Mouse (Mus musculus) stomach, embryonic 16.5 days (tissue): ENCODE data around the gene Il33. TPM values are rescaled to one million over a fixed set of nuclear protein-coding genes. Genes with fewer than 3 reads are reported as not detected.

ENCODE experiments used
- ATAC-seq: fragments of 200-750 bp; cut with Nextera tagmentation; 2 replicates; pipeline ENCODE4 v1.8.0; 2017; ENCODE audit warnings: moderate number of reproducible peaks, moderate TSS enrichment; ENCODE audit not compliant: insufficient read depth, low FRiP score
- H3K27ac ChIP-seq: fragments of 300-500 bp; sonication (generic); 2 replicates; pipeline ENCODE4 v1.5.1; 2014; ENCODE audit warnings: low read length
- H3K27me3 ChIP-seq: fragments of 300-500 bp; sonication (generic); 2 replicates; pipeline ENCODE4 v1.6.1; 2014; ENCODE audit warnings: low read length, control low read depth, mixed read lengths; ENCODE audit not compliant: control insufficient read depth, insufficient read depth
- H3K36me3 ChIP-seq: fragments of 300-500 bp; sonication (generic); 2 replicates; pipeline ENCODE4 v1.6.1; 2014; ENCODE audit warnings: low read length; ENCODE audit not compliant: control insufficient read depth, insufficient read depth
- H3K4me1 ChIP-seq: fragments of 300-500 bp; sonication (generic); 2 replicates; pipeline ENCODE4 v1.6.1; 2014; ENCODE audit warnings: low read length, control low read depth, mixed read lengths; ENCODE audit not compliant: control insufficient read depth, insufficient read depth
- H3K4me2 ChIP-seq: fragments of 300-500 bp; sonication (generic); 2 replicates; pipeline ENCODE4 v1.6.1; 2014; ENCODE audit warnings: low read depth, low read length, mixed read lengths
- H3K4me3 ChIP-seq: fragments of 300-500 bp; sonication (generic); replicated peaks from 2 replicates; pipeline ENCODE4 v1.5.1; 2014; ENCODE audit warnings: mild to moderate bottlenecking, low read length
- H3K9ac ChIP-seq: fragments of 300-500 bp; sonication (generic); 2 replicates; pipeline ENCODE4 v1.6.1; 2014; ENCODE audit warnings: low read length
- H3K9me3 ChIP-seq: fragments of 300-500 bp; sonication (generic); replicated peaks from 2 replicates; pipeline ENCODE4 v1.6.1; 2016; ENCODE audit warnings: low read length, control low read depth; ENCODE audit not compliant: control insufficient read depth
- WGBS: fragments of 180-500 bp; shearing (Covaris S2); extraction: QIAGEN DNeasy Blood & Tissue Kit; methylation state at CpG from one replicate; pipeline ENCODE4 v1.1.7; 2014; 5-methylcytosine and 5-hydroxymethylcytosine counted together
- polyA plus RNA-seq: library from polyadenylated mRNA; unstranded; fragments of >200 nt; fragmentation: Nextera tagmentation; extraction: Ambion mirVana; gene quantifications from 2 replicates; pipeline ENCODE4 v1.2.1, GENCODE M21; 2015

Gene Il33
- polyA plus RNA-seq, 1 experiment from 2014 or later, result 15.0 TPM

DNA sequence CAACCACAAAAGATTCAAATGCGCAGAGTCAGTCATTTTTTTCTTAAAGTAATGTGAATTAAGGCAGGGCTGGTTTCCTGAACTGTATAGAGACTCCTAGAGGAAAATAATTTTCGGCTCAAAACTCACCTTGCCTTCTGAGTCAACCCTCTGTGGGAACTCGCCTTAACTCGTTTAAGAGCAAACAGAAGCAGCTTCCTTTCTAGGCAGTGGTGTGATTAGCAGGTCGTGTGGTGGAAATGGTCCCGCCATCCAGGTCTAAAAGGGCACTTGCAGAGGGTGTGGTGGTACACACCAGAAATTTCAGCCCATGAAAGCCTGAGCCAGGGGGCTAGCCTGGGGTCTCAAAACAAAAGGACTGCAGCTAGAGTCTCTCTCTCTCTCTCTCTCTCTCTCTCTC lies 32.1 kb upstream of the Il33 start:
- Histone ChIP-seq H3K4me2 (no peak overlapping the region), H3K4me1 (0 out of 2 replicates have a peak, but pooled peaks cover 4% of the 10 kb centered on the region), H3K4me3 (no peak overlapping the region), H3K27ac (peak overlapping the region; percentile 58), H3K27me3 (no peaks in the 10 kb centered on the region), H3K9me3 (no peaks in the 10 kb centered on the region), H3K9ac (no peak overlapping the region), H3K36me3 (no peaks in the 10 kb centered on the region)
- 51% methylated on average over 6 of the region's 6 CpGs for WGBS
- peak; percentile 62; the same call in 1 of the 2 replicates for ATAC-seq

- 0 out of 2 replicates have a peak, but pooled peaks cover 4% of the 10 kb centered on the region for H3K4me1 ChIP-seq
- H3K27ac ChIP-seq, result no peak overlapping the region
- no peaks in the 10 kb centered on the region for H3K36me3 ChIP-seq
- no peak for ATAC-seq
- no peaks in the 10 kb centered on the region for H3K27me3 ChIP-seq
- H3K9me3 ChIP-seq, result no peaks in the 10 kb centered on the region
- H3K9ac ChIP-seq, result no peak overlapping the region
- WGBS, result 75% methylated on average over 4 of the region's 4 CpGs
- no peak overlapping the region for H3K4me2 ChIP-seq
- no peak overlapping the region for H3K4me3 ChIP-seq
These were observed 31.1 kb upstream of the Il33 start for GRCm38 (mm10) chr19:29893718-29894273.

GRCm38 (mm10) chr19:29894381-29894780 lies 30.5 kb upstream of the Il33 start:
- Histone ChIP-seq H3K27ac (no peak overlapping the region), H3K36me3 (no peaks in the 10 kb centered on the region), H3K4me1 (0 out of 2 replicates have a peak, but pooled peaks cover 4% of the 10 kb centered on the region), H3K9me3 (peaks cover 2% of the 10 kb centered on the region; the same call in 1 of the 2 replicates), H3K9ac (no peak overlapping the region), H3K27me3 (no peaks in the 10 kb centered on the region), H3K4me3 (no peak overlapping the region), H3K4me2 (no peak overlapping the region)
- ATAC-seq, result no peak
- WGBS, result 77% methylated on average over 12 of the region's 12 CpGs

- Histone ChIP-seq H3K36me3 (no peaks in the 10 kb centered on the region), H3K4me2 (no peak overlapping the region), H3K9ac (no peak overlapping the region), H3K27ac (no peak overlapping the region), H3K4me3 (no peak overlapping the region), H3K4me1 (0 out of 2 replicates have a peak, but pooled peaks cover 4% of the 10 kb centered on the region), H3K9me3 (peaks cover 5% of the 10 kb centered on the region; the same call in 1 of the 2 replicates), H3K27me3 (no peaks in the 10 kb centered on the region)
- 84% methylated on average over 7 of the region's 7 CpGs for WGBS
- no peak for ATAC-seq
These were observed 29.9 kb upstream of the Il33 start for GRCm38 (mm10) chr19:29895047-29895446.

- Histone ChIP-seq H3K27me3 (no peaks in the 10 kb centered on the region), H3K9me3 (peaks cover 5% of the 10 kb centered on the region; the same call in 1 of the 2 replicates), H3K4me3 (no peak overlapping the region), H3K9ac (no peak overlapping the region), H3K4me2 (no peak overlapping the region), H3K36me3 (no peaks in the 10 kb centered on the region), H3K27ac (no peak overlapping the region), H3K4me1 (no peaks in the 10 kb centered on the region)
- 88% methylated on average over 3 of the region's 3 CpGs for WGBS
- no peak for ATAC-seq
These were observed 24.6 kb upstream of the Il33 start for GRCm38 (mm10) chr19:29900318-29900717.

- no peak for ATAC-seq
- H3K4me2 ChIP-seq, result no peak overlapping the region
- H3K4me3 ChIP-seq, result no peak overlapping the region
- no peaks in the 10 kb centered on the region for H3K36me3 ChIP-seq
- no peak overlapping the region for H3K9ac ChIP-seq
- no peaks in the 10 kb centered on the region for H3K4me1 ChIP-seq
- H3K27ac ChIP-seq, result no peak overlapping the region
- H3K27me3 ChIP-seq, result no peaks in the 10 kb centered on the region
- 60% methylated on average over 4 of the region's 4 CpGs for WGBS
- peaks cover 5% of the 10 kb centered on the region; the same call in 1 of the 2 replicates for H3K9me3 ChIP-seq
These were observed 22.4 kb upstream of the Il33 start for GRCm38 (mm10) chr19:29902343-29903070.

- Histone ChIP-seq H3K4me1 (no peaks in the 10 kb centered on the region), H3K9me3 (no peaks in the 10 kb centered on the region), H3K27me3 (no peaks in the 10 kb centered on the region), H3K27ac (no peak overlapping the region), H3K4me3 (no peak overlapping the region), H3K36me3 (no peaks in the 10 kb centered on the region), H3K4me2 (no peak overlapping the region), H3K9ac (no peak overlapping the region)
- ATAC-seq, result no peak
- 62% methylated on average over 1 of the region's 1 CpGs for WGBS
These were observed 19.0 kb upstream of the Il33 start for GRCm38 (mm10) chr19:29905896-29906295.

- ATAC-seq, result no peak
- H3K4me3 ChIP-seq, result no peak overlapping the region
- 40% methylated on average over 1 of the region's 1 CpGs for WGBS
- no peak overlapping the region for H3K27ac ChIP-seq
- H3K27me3 ChIP-seq, result no peaks in the 10 kb centered on the region
- no peak overlapping the region for H3K4me2 ChIP-seq
- no peak overlapping the region for H3K9ac ChIP-seq
- no peaks in the 10 kb centered on the region for H3K36me3 ChIP-seq
- H3K4me1 ChIP-seq, result no peaks in the 10 kb centered on the region
- H3K9me3 ChIP-seq, result no peaks in the 10 kb centered on the region
These were observed 15.7 kb upstream of the Il33 start for GRCm38 (mm10) chr19:29909166-29909565.

DNA sequence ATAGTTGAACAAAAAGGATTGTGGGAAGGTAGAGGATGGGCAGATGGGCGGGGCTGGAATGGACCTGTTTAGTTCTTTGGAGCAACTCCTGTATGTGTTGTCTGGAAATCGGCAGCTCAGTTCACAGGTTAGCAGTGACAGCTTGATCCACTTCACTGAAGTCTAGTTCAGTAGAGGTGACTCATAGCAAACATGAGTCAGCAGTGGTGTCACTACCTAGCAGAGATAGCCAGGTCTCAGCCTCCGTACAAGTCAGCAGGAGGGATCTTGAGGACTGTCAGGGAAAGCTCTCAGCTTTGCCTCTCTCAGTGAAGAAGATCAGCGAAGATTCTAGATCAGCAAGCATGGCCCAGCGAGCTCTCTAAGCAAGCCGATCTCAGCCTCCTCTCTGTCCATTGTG lies 13.0 kb upstream of the Il33 start:
- no peak overlapping the region for H3K9ac ChIP-seq
- no peak overlapping the region for H3K4me2 ChIP-seq
- no peaks in the 10 kb centered on the region for H3K9me3 ChIP-seq
- no peak for ATAC-seq
- no peak overlapping the region for H3K4me3 ChIP-seq
- no peaks in the 10 kb centered on the region for H3K4me1 ChIP-seq
- H3K27me3 ChIP-seq, result no peaks in the 10 kb centered on the region
- no peaks in the 10 kb centered on the region for H3K36me3 ChIP-seq
- 81% methylated on average over 6 of the region's 6 CpGs for WGBS
- no peak overlapping the region for H3K27ac ChIP-seq
